Mouse (Mus musculus) heart, adult 11 months (tissue): Measurements from ENCODE around the gene Tcp11l1.
A peak's percentile ranks its signal among the peaks of the same experiment; 100 is the strongest.

ENCODE experiments used
- DNase-seq: peaks from one replicate; pipeline ENCODE4 v3.0.0; 2022

Tcp11l1 gene

GRCm38 (mm10) chr2:104710670-104711370 lies 1.1 kb downstream of the Tcp11l1 start:
- no peak for DNase-seq

GRCm38 (mm10) chr2:104709786-104710337 lies 2.1 kb downstream of the Tcp11l1 start:
- DNase-seq, result no peak

DNA sequence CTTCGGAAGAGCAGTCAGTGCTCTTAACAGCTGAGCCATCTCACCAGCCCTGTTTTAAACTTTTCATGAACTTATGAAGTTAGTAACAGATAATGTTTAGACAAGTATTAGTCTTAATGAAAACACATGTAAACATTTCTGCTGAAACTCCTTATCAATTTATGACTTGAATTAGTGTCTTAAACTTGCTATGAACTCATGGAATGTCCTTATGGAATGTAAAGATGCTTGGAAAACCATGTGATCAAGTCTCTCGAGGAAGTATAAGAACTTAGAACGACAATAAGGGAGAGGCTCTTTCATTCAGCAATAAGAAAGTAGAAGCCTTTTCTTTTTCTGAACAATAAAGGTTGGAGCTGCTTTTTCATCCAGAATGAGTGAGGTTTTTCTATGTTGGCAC lies 7.6 kb downstream of the Tcp11l1 start:
- no peak for DNase-seq

GRCm38 (mm10) chr2:104703158-104703557 lies 8.8 kb downstream of the Tcp11l1 start:
- DNase-seq, result no peak

GRCm38 (mm10) chr2:104699659-104700058 lies 12.3 kb downstream of the Tcp11l1 start:
- DNase-seq, result no peak

GRCm38 (mm10) chr2:104692551-104692950 lies 19.4 kb downstream of the Tcp11l1 start:
- DNase-seq, result peak; percentile 64

DNA sequence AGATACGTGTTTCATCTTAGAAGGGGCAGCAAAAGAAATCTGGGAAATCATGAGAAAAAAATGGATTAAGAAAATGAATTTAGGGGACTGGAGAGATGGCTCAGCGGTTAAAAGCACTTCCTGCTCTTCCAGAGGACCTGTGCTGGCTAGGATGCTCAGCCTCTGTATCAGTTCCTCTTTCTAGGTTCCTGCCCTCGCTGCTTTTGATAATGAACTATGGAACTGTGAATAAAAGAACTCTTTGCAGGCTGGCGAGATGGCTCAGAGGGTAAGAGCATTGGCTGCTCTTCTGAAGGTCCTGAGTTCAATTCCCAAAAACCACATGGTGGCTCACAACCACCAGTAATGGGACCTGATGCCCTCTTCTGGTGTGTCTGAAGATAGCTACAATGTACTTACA lies 21.2 kb downstream of the Tcp11l1 start:
- no peak for DNase-seq

GRCm38 (mm10) chr2:104688724-104689123 lies 23.2 kb downstream of the Tcp11l1 start:
- DNase-seq, result no peak

- no peak for DNase-seq
These were observed 23.6 kb downstream of the Tcp11l1 start for GRCm38 (mm10) chr2:104688321-104688720.

GRCm38 (mm10) chr2:104687261-104687660 lies 24.7 kb downstream of the Tcp11l1 start:
- no peak for DNase-seq

GRCm38 (mm10) chr2:104685418-104685817 lies 26.6 kb downstream of the Tcp11l1 start:
- peak; percentile 93 for DNase-seq

GRCm38 (mm10) chr2:104684771-104685170 lies 27.2 kb downstream of the Tcp11l1 start:
- DNase-seq, result no peak

GRCm38 (mm10) chr2:104677326-104677725 lies 34.6 kb downstream of the Tcp11l1 start:
- no peak for DNase-seq

GRCm38 (mm10) chr2:104671724-104672123 lies 40.2 kb downstream of the Tcp11l1 start:
- DNase-seq, result no peak

DNA sequence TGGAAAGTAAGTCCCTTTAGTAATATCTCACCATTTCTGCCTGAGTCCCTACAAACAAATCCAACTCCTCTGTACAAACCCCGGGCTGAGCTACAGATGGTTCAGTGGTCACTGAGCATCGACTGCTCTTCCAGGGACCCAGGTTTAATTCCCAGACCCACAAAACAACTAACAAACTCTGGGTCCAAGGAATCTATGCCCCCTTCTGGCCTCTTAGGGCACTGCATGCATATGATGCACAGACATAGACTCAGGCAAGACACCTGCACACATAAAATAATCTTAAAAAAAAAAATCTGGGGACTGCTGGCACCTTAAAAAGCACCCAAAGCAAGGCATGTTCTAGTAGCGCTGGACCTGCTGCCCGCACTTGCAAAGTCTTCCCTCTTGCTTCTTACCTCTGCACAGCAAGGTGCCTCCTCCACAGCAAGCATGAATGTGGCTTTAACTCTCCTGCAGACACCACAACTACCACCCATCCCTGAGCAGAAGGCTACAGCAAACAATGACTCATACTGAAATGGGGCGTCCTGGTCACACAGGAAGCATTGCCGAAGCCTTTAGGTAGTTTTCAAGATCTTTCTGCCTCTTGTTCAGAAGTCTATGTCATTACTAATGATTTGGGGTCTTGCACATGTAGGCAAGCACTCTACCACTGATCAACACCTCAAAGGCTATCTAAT lies 42.7 kb downstream of the Tcp11l1 start:
- DNase-seq, result no peak

DNA sequence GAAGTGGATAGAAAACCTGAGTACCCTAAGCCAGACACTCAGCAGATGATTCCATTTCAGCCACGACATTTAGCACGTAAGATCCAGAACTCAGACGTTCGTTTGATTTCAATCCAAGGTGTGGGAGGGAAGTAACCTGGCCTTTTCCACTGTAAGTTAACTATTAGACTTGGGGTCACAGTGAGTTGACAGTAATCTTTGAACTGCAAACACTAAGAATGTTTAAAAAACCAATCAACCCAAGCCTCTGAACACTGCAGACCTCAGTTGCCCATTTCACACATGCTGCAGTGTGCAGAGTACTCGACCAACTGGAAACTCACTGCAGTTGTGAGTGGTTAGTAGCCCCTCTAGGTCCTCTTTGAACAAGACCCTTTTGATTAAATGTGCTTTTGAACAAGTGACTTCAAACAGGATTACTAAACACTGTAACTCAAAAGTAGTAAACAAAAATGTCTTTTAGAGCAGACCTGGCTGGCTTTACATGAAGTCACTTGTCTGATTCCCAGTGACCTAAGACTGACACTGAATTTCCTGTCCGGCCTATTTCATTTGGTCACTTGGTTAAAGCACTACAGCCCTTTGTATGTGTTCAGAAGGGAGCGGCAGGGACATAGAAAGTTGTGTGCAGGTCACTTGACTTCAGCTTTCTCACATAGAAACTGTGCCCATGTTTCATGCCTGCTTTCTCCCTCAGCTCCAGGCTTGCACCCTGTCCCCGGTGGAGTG lies 48.4 kb downstream of the Tcp11l1 start:
- no peak for DNase-seq

- DNase-seq, result no peak
These were observed 53.3 kb downstream of the Tcp11l1 start for GRCm38 (mm10) chr2:104658659-104659058.

- no peak for DNase-seq
These were observed 95.8 kb downstream of the Tcp11l1 start for GRCm38 (mm10) chr2:104615985-104616711.

DNA sequence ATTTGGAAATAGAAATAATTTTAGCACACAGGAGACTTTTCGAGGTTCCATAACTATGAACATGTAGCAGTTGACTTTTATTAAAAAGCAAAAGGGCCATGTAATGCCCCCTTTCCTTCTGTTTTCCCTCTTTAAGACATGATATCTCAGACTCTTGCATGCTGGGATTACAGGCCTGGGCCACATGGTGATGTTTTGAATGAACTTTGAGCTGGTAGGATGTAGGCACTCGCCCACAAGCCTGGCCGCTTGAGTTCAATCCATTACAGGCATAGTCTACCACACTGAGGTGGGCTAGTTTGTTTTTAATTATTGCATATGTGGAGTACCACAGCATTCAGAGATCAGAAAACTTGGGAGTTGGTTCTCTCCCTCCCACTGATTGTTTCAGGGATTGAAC lies 97.2 kb downstream of the Tcp11l1 start:
- DNase-seq, result no peak
